26 mouse cellular contexts compared by ENCODE assay signal in genomic region chr17:63017605-63018167, GRCm38 (mm10).
"Had no signal": no experiment of that assay in that cellular context is flagged by ENCODE, and none has a peak within 500 bp of the region (broad histone marks: within the 10 kb centered on the region; RNA-seq: fewer than 3 reads in every experiment).

No protein-coding gene starts in this region.

- H3K4me2 ChIP-seq: heart, embryonic 11.5 days; heart, embryonic 13.5 days; heart, embryonic 15.5 days; hindbrain, embryonic 13.5 days; hindbrain, embryonic 15.5 days; kidney, embryonic 15.5 days; limb, embryonic 13.5 days; limb, embryonic 15.5 days; liver, embryonic 12.5 days had no signal

- H3K4me1 ChIP-seq: heart, embryonic 13.5 days; hindbrain, embryonic 13.5 days; hindbrain, embryonic 15.5 days; kidney, embryonic 15.5 days; limb, embryonic 13.5 days; limb, embryonic 15.5 days; liver, embryonic 12.5 days had no signal

- H3K27ac ChIP-seq: heart, adult 2 months; heart, embryonic 13.5 days; heart, embryonic 15.5 days; hindbrain, embryonic 13.5 days; hindbrain, embryonic 15.5 days; hindbrain, postnatal 0 days; kidney, embryonic 15.5 days; kidney, postnatal 0 days; limb, embryonic 13.5 days; limb, embryonic 15.5 days; liver, embryonic 12.5 days; liver, embryonic 14.5 days had no signal

- H3K9ac ChIP-seq: heart, embryonic 13.5 days; heart, embryonic 15.5 days; hindbrain, embryonic 13.5 days; hindbrain, embryonic 15.5 days; kidney, embryonic 15.5 days; limb, embryonic 13.5 days; limb, embryonic 15.5 days; liver, embryonic 12.5 days; liver, embryonic 14.5 days had no signal

- DNase-seq: gastrocnemius, postnatal 14 days; gastrocnemius, postnatal 36 days; heart, adult 2 months; heart, postnatal 14 days; heart, postnatal 36 days; kidney, adult 11 months; kidney, adult 2 months; kidney, adult 9 months; kidney, postnatal 14 days; kidney, postnatal 36 days; layer of hippocampus, adult 9-11 months; layer of hippocampus, postnatal 36 days; left cerebral cortex, postnatal 4 days had no signal

- H3K36me3 ChIP-seq: heart, embryonic 13.5 days; heart, embryonic 15.5 days; hindbrain, embryonic 13.5 days; hindbrain, embryonic 15.5 days; kidney, embryonic 15.5 days; limb, embryonic 13.5 days; limb, embryonic 15.5 days; liver, embryonic 12.5 days had no signal

- ATAC-seq: hindbrain, postnatal 0 days; intestine, embryonic 16.5 days; liver, embryonic 12.5 days had no signal

- H3K4me3 ChIP-seq: heart, adult 2 months; heart, embryonic 13.5 days; heart, embryonic 15.5 days; hindbrain, embryonic 13.5 days; hindbrain, embryonic 15.5 days; kidney, embryonic 15.5 days; limb, embryonic 13.5 days; limb, embryonic 15.5 days; liver, embryonic 12.5 days had no signal

- H3K27me3 ChIP-seq: heart, embryonic 13.5 days; heart, embryonic 15.5 days; hindbrain, embryonic 13.5 days; hindbrain, embryonic 15.5 days; kidney, embryonic 15.5 days; limb, embryonic 13.5 days; limb, embryonic 15.5 days; liver, embryonic 12.5 days had no signal

- H3K9me3 ChIP-seq: heart, embryonic 13.5 days; heart, embryonic 15.5 days; hindbrain, embryonic 13.5 days; hindbrain, embryonic 15.5 days; kidney, embryonic 15.5 days; limb, embryonic 13.5 days; limb, embryonic 15.5 days; liver, embryonic 12.5 days had no signal
